Mouse (Mus musculus): ENCODE measurements around the gene Gadd45a. TPM values are rescaled to one million over a fixed set of nuclear protein-coding genes. Genes with fewer than 3 reads are reported as not detected.

Gadd45a gene
- polyA plus RNA-seq, 1 experiment from 2014 or later: 15.1 TPM

DNA sequence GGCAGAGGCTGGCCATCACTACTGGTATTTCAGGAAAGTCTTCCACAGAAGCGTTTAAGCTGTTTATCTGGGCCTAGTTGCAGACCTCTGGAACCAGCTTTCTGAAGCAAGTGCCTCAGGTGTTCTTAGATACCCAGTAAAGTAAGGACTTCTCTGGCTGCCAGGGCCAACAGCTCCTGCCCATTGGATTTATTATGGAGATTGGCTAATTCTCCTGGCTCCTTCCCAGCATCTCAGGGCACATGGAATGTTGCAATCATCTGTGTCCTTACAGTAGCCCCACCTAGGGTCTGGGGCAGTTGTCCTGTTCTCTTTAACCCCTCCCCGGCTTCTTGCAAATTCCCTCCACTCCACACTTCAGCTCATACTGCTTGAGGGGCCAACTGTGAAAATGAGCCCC, 38.6 kb downstream of the Gadd45a start:
- Histone ChIP-seq H3K36me3 (ENCODE audit: control insufficient read depth, insufficient read depth, low read length) (no peaks in the 10 kb centered on the region), H3K27me3 (ENCODE audit: control insufficient read depth, insufficient read depth, low read depth, low read length) (no peaks in the 10 kb centered on the region), H3K4me3 (ENCODE audit: low read depth, low read length) (no peak overlapping the region), H3K4me1 (ENCODE audit: control insufficient read depth, insufficient read depth, low read length) (no peaks in the 10 kb centered on the region), H3K9me3 (replicated peaks; ENCODE audit: control insufficient read depth, low read length, poor library complexity, severe bottlenecking) (no peaks in the 10 kb centered on the region), H3K9ac (ENCODE audit: low read depth, low read length) (no peak overlapping the region), H3K27ac (ENCODE audit: low read length) (no peak overlapping the region), H3K4me2 (ENCODE audit: low read length) (no peak overlapping the region)
- no peak for ATAC-seq
- whole genome bisulfite sequencing: 85% methylated on average over 2 of the region's 2 CpGs

DNA sequence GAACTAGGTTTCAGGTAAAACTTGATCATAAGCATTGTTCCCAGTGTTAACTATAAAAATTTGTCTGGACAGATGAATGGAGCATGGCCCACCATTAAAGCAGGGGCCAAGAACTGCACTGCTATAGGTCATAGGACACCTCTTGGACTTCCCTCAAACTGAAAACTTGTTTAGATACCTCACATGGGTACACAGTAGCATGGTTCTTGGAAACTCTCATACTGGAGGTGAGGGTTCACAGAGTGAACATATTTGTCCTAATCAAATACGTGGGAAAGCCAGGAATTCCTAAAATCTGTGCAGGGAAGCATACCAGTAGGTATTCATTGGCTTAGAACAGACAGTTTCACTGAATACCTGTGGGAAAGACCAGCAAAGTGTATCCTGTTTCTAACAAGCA, 41.0 kb downstream of the Gadd45a start:
- H3K4me2 ChIP-seq (ENCODE audit: low read length): no peak overlapping the region
- no peaks in the 10 kb centered on the region for H3K27me3 ChIP-seq (ENCODE audit: control insufficient read depth, insufficient read depth, low read depth, low read length)
- H3K4me3 ChIP-seq (ENCODE audit: low read depth, low read length): no peak overlapping the region
- H3K4me1 ChIP-seq (ENCODE audit: control insufficient read depth, insufficient read depth, low read length): no peaks in the 10 kb centered on the region
- no peak for ATAC-seq
- H3K27ac ChIP-seq (ENCODE audit: low read length): no peak overlapping the region
- no peak overlapping the region for H3K9ac ChIP-seq (ENCODE audit: low read depth, low read length)
- H3K9me3 ChIP-seq (replicated peaks; ENCODE audit: control insufficient read depth, low read length, poor library complexity, severe bottlenecking): no peaks in the 10 kb centered on the region
- 91% methylated on average over 1 of the region's 1 CpGs for WGBS
- H3K36me3 ChIP-seq (ENCODE audit: control insufficient read depth, insufficient read depth, low read length): no peaks in the 10 kb centered on the region

DNA sequence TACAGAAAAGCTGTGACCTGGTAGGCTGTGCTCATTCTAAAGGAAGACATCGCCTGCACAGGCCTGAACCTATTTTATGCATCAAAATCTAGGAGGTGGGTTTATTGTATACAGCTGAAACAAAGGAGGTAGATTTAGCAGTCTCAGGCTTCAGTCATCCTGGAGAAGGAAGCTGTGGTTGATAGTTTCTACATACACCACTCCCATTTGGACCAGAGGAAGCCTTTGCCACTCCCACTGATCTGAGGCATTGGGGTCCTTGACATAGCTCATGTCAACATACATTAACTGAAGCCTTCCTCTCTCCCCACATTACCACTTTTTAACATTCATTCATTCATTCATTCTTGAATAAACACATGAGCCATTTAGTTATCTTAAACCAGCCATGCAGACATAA, 41.4 kb downstream of the Gadd45a start:
- Histone ChIP-seq H3K4me2 (ENCODE audit: low read length) (no peak overlapping the region), H3K4me1 (ENCODE audit: control insufficient read depth, insufficient read depth, low read length) (no peaks in the 10 kb centered on the region), H3K9ac (ENCODE audit: low read depth, low read length) (no peak overlapping the region), H3K27me3 (ENCODE audit: control insufficient read depth, insufficient read depth, low read depth, low read length) (no peaks in the 10 kb centered on the region), H3K9me3 (replicated peaks; ENCODE audit: control insufficient read depth, low read length, poor library complexity, severe bottlenecking) (no peaks in the 10 kb centered on the region), H3K4me3 (ENCODE audit: low read depth, low read length) (no peak overlapping the region), H3K27ac (ENCODE audit: low read length) (no peak overlapping the region), H3K36me3 (ENCODE audit: control insufficient read depth, insufficient read depth, low read length) (no peaks in the 10 kb centered on the region)
- ATAC-seq: no peak
- WGBS: 94% methylated on average over 1 of the region's 1 CpGs

DNA sequence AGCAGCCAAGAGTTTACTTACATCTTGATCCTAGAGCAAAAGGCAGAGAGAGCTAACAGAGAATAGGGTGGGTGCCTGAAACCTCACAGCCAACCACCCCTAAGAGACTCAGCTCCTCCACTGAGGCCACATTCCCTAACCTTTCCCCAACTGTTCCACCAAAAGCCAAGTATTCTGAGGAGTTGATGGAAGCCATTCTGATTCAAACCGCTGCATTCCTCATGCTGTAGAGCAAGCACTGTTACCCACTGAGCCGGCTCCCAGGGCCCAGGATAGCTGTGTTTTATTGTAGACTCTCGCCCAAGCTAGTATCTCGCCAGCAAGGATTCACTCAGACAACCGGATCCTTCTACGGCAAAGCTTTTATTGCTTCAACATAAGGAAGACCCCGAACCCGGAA, 42.3 kb downstream of the Gadd45a start:
- Histone ChIP-seq H3K27ac (ENCODE audit: low read length) (no peak overlapping the region), H3K4me3 (ENCODE audit: low read depth, low read length) (no peak overlapping the region), H3K4me1 (ENCODE audit: control insufficient read depth, insufficient read depth, low read length) (no peaks in the 10 kb centered on the region), H3K9me3 (replicated peaks; ENCODE audit: control insufficient read depth, low read length, poor library complexity, severe bottlenecking) (no peaks in the 10 kb centered on the region), H3K4me2 (ENCODE audit: low read length) (no peak overlapping the region), H3K36me3 (ENCODE audit: control insufficient read depth, insufficient read depth, low read length) (no peaks in the 10 kb centered on the region), H3K27me3 (ENCODE audit: control insufficient read depth, insufficient read depth, low read depth, low read length) (no peaks in the 10 kb centered on the region), H3K9ac (ENCODE audit: low read depth, low read length) (no peak overlapping the region)
- ATAC-seq: no peak
- 95% methylated on average over 8 of the region's 8 CpGs for WGBS

DNA sequence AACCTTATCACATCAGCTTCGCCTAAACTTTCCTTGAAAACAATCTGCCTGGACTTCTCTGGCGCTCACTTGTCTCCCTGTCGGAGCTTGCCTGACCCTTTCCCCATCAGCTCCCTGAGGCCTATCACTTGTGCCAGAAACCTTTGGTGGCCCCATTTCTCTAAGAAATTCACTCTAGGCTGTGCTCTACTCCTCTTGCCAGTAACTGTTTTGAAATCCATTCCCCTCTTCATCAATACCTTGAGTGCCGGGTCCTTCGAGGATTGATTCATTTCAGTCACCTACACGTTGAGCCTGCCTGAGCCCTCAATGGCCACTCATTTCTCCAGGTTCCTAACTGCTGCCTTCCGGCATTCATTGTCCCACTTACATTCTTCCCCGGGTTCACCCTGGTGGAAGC, 44.5 kb downstream of the Gadd45a start:
- Histone ChIP-seq H3K27me3 (ENCODE audit: control insufficient read depth, insufficient read depth, low read depth, low read length) (no peaks in the 10 kb centered on the region), H3K4me2 (ENCODE audit: low read length) (no peak overlapping the region), H3K4me3 (ENCODE audit: low read depth, low read length) (no peak overlapping the region), H3K27ac (ENCODE audit: low read length) (no peak overlapping the region), H3K9me3 (replicated peaks; ENCODE audit: control insufficient read depth, low read length, poor library complexity, severe bottlenecking) (no peaks in the 10 kb centered on the region), H3K36me3 (ENCODE audit: control insufficient read depth, insufficient read depth, low read length) (no peaks in the 10 kb centered on the region), H3K4me1 (ENCODE audit: control insufficient read depth, insufficient read depth, low read length) (no peaks in the 10 kb centered on the region), H3K9ac (ENCODE audit: low read depth, low read length) (no peak overlapping the region)
- 94% methylated on average over 8 of the region's 8 CpGs for WGBS
- no peak for ATAC-seq

DNA sequence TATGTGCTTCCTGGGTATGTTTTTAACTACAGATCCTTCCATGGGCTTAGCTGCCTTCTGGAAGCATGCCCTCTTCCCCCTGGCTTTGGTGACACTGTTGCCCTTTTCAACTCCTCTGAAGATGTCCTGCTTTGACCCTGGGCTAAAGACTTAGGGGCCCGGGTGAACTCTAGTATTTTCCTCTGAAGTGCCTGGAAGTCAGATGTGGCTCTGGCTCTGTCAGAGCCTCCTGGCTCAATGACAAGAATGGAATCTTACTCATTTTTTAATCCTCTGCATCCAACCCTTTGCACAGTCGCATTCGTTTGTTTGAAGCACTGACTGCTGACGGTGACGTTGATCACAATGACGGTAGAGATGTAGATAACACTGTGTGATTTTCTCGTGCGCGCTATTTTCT, 45.0 kb downstream of the Gadd45a start:
- no peak overlapping the region for H3K4me3 ChIP-seq (ENCODE audit: low read depth, low read length)
- no peaks in the 10 kb centered on the region for H3K9me3 ChIP-seq (replicated peaks; ENCODE audit: control insufficient read depth, low read length, poor library complexity, severe bottlenecking)
- H3K27me3 ChIP-seq (ENCODE audit: control insufficient read depth, insufficient read depth, low read depth, low read length): no peaks in the 10 kb centered on the region
- H3K27ac ChIP-seq (ENCODE audit: low read length): no peak overlapping the region
- H3K9ac ChIP-seq (ENCODE audit: low read depth, low read length): no peak overlapping the region
- no peak overlapping the region for H3K4me2 ChIP-seq (ENCODE audit: low read length)
- WGBS: 79% methylated on average over 9 of the region's 9 CpGs
- H3K36me3 ChIP-seq (ENCODE audit: control insufficient read depth, insufficient read depth, low read length): no peaks in the 10 kb centered on the region
- no peaks in the 10 kb centered on the region for H3K4me1 ChIP-seq (ENCODE audit: control insufficient read depth, insufficient read depth, low read length)
- no peak for ATAC-seq

DNA sequence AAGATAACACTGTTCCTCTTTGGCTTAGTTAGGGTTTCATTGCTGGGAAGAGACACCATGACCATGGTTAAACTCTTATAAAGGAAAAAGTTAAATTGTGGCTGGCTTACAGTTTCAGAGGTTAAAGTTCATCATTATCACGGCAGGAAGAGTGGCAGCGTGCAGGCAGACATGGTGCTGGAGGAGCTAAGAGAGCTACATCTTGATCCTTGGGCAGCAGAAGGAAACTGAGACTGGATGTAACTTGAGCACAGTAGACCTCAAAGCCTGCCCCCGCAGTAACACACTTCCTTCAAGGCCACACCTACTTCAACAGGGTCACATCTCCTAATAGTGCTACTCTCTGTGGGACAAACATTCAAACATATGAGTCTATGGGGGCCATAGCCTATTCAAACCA, 47.7 kb downstream of the Gadd45a start:
- Histone ChIP-seq H3K4me3 (ENCODE audit: low read depth, low read length) (no peak overlapping the region), H3K4me1 (ENCODE audit: control insufficient read depth, insufficient read depth, low read length) (no peaks in the 10 kb centered on the region), H3K4me2 (ENCODE audit: low read length) (no peak overlapping the region), H3K9me3 (replicated peaks; ENCODE audit: control insufficient read depth, low read length, poor library complexity, severe bottlenecking) (no peaks in the 10 kb centered on the region), H3K27ac (ENCODE audit: low read length) (no peak overlapping the region), H3K36me3 (ENCODE audit: control insufficient read depth, insufficient read depth, low read length) (no peaks in the 10 kb centered on the region), H3K27me3 (ENCODE audit: control insufficient read depth, insufficient read depth, low read depth, low read length) (no peaks in the 10 kb centered on the region), H3K9ac (ENCODE audit: low read depth, low read length) (no peak overlapping the region)
- ATAC-seq: no peak
- 89% methylated on average over 3 of the region's 3 CpGs for WGBS

DNA sequence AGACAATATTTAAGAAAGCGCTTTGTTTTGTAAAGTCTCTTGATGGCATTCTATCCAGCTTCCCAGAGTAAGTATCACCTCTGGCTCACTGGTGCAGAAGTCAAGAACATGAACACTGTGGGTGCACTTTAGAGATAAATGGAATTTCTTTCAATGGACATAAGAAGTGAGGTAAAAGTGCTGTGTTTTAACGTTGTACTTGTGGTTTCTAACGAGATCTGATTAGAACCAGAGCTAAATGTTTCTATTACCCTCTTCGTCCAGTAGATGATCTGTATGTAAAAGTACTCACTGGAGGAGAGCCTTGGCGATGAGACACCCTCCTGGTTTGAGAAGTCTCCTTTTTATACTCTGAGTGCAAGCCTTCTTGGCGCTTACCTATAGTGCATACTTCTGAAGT, 48.2 kb downstream of the Gadd45a start:
- Histone ChIP-seq H3K4me2 (ENCODE audit: low read length) (no peak overlapping the region), H3K27me3 (ENCODE audit: control insufficient read depth, insufficient read depth, low read depth, low read length) (no peaks in the 10 kb centered on the region), H3K27ac (ENCODE audit: low read length) (no peak overlapping the region), H3K4me1 (ENCODE audit: control insufficient read depth, insufficient read depth, low read length) (no peaks in the 10 kb centered on the region), H3K4me3 (ENCODE audit: low read depth, low read length) (no peak overlapping the region), H3K36me3 (ENCODE audit: control insufficient read depth, insufficient read depth, low read length) (no peaks in the 10 kb centered on the region), H3K9ac (ENCODE audit: low read depth, low read length) (no peak overlapping the region), H3K9me3 (replicated peaks; ENCODE audit: control insufficient read depth, low read length, poor library complexity, severe bottlenecking) (no peaks in the 10 kb centered on the region)
- 91% methylated on average over 6 of the region's 6 CpGs for WGBS
- no peak for ATAC-seq

DNA sequence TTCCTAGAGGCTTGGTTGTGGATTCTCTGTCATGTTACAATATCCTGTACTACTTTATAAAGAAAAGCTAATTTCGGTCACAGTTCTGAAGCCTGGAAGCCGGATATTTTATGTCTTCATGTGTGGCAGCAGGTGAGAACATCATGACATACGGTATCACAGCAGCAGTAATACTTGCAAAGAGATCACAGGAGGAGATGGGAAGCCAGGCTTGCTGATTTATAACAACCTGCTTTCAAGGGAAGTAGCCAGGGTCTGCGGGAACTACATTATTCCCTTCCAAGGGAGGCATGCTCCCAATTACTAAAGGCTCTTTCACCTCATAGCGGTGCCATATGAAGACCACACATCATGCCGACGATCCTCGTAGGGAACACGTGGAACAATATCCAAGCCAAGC, 48.9 kb downstream of the Gadd45a start:
- Histone ChIP-seq H3K4me1 (ENCODE audit: control insufficient read depth, insufficient read depth, low read length) (no peaks in the 10 kb centered on the region), H3K9ac (ENCODE audit: low read depth, low read length) (no peak overlapping the region), H3K36me3 (ENCODE audit: control insufficient read depth, insufficient read depth, low read length) (no peaks in the 10 kb centered on the region), H3K27ac (ENCODE audit: low read length) (no peak overlapping the region), H3K27me3 (ENCODE audit: control insufficient read depth, insufficient read depth, low read depth, low read length) (no peaks in the 10 kb centered on the region), H3K9me3 (replicated peaks; ENCODE audit: control insufficient read depth, low read length, poor library complexity, severe bottlenecking) (no peaks in the 10 kb centered on the region), H3K4me2 (ENCODE audit: low read length) (no peak overlapping the region), H3K4me3 (ENCODE audit: low read depth, low read length) (no peak overlapping the region)
- ATAC-seq: no peak
- WGBS: 82% methylated on average over 9 of the region's 9 CpGs

DNA sequence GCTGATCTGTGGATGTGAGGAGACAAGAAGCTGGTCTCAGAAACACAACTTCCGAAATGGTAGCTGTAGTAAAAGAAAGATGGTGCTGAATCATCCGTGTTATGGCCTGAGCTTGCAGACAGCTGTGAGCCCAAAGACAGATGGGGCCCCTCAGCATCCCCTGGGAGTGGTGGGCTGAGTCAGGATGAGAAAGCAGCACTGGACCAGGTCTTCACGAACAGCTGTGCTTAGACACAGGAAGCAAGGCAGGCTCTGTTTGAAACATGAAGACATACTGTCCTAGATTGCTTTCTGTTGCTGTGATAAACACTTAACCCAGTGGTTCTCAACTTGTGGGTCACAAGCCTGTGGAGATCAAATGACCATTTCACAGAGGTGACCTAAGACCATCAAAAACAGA, 49.6 kb downstream of the Gadd45a start:
- no peaks in the 10 kb centered on the region for H3K4me1 ChIP-seq (ENCODE audit: control insufficient read depth, insufficient read depth, low read length)
- WGBS: 76% methylated on average over 3 of the region's 3 CpGs
- H3K9ac ChIP-seq (ENCODE audit: low read depth, low read length): no peak overlapping the region
- no peaks in the 10 kb centered on the region for H3K27me3 ChIP-seq (ENCODE audit: control insufficient read depth, insufficient read depth, low read depth, low read length)
- no peak overlapping the region for H3K4me2 ChIP-seq (ENCODE audit: low read length)
- no peak for ATAC-seq
- H3K9me3 ChIP-seq (replicated peaks; ENCODE audit: control insufficient read depth, low read length, poor library complexity, severe bottlenecking): no peaks in the 10 kb centered on the region
- no peak overlapping the region for H3K4me3 ChIP-seq (ENCODE audit: low read depth, low read length)
- no peaks in the 10 kb centered on the region for H3K36me3 ChIP-seq (ENCODE audit: control insufficient read depth, insufficient read depth, low read length)
- H3K27ac ChIP-seq (ENCODE audit: low read length): no peak overlapping the region
